12 mouse cellular contexts compared by ENCODE assay signal in the genomic region with DNA sequence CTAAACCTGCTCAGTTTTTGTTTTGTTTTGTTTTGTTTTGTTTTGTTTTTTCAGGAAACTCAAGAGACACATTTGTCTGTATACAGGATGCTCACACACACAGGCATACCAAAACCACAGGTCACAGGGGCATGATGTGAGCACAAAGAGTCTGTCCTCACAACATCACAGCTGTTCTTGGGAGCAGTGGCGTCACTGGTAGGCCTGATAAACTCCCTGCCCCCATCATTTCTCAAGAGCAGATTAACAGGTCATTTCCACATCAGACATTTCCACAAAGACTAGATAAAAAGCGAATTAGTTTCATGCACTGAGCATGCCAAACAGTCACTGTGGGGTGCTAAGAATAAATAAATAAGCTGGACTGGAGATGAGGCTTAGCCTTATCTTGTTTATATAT.
DNase-seq lines count a peak whose midpoint lies in the region; ATAC-seq and TF ChIP-seq lines count a peak whose summit lies in the region.
"Had no signal": no experiment of that assay in that cellular context is flagged by ENCODE, and none has a peak within 500 bp of the region (broad histone marks: within the 10 kb centered on the region; RNA-seq: fewer than 3 reads in every experiment).

No protein-coding gene starts in this region.

- no peak overlapping the region for H3ac ChIP-seq in myocyte (ENCODE audit: control insufficient read depth, insufficient read length)

- H3K9ac ChIP-seq in lung, embryonic 14.5 days, result no peak overlapping the region
- H3K9ac ChIP-seq: midbrain, embryonic 15.5 days had no signal

- H3K4me1 ChIP-seq in lung, embryonic 14.5 days (ENCODE audit: insufficient read depth), result peaks cover 15% of the 10 kb centered on the region
- H3K4me1 ChIP-seq: midbrain, embryonic 15.5 days had no signal

- intact Hi-C loops in left cerebral cortex, postnatal 10 days (cut with DNase I), result no loop called here

- ATAC-seq in lung, embryonic 14.5 days (ENCODE audit: insufficient read depth), result no peak
- ATAC-seq: hindbrain, postnatal 0 days; midbrain, embryonic 15.5 days had no signal

- no peaks in the 10 kb centered on the region for H3K36me3 ChIP-seq in lung, embryonic 14.5 days (ENCODE audit: insufficient read depth)
- no peaks in the 10 kb centered on the region for H3K36me3 ChIP-seq in myocyte (ENCODE audit: control insufficient read depth, insufficient read depth)
- H3K36me3 ChIP-seq: midbrain, embryonic 15.5 days had no signal

- no peak overlapping the region for H3K4me2 ChIP-seq in lung, embryonic 14.5 days
- H3K4me2 ChIP-seq in myocyte (ENCODE audit: low read depth), result peak overlapping the region; percentile 51
- H3K4me2 ChIP-seq: midbrain, embryonic 15.5 days had no signal

- DNase-seq in lung, embryonic 14.5 days, result peak; percentile 51
- DNase-seq in lung, postnatal 25 days (ENCODE audit: low spot score), result no peak
- peak; percentile 37 for DNase-seq in Muller cell, postnatal 12 days (ENCODE audit: inconsistent ontology term)
- DNase-seq in liver, result peak; percentile 68
- DNase-seq in left cerebral cortex, postnatal 10 days (ENCODE audit: extremely low spot score in 1 of 2, low spot score in 2 of 2), result no peak
- DNase-seq in kidney, postnatal 10 days, result no peak
- no peak for DNase-seq in kidney, postnatal 36 days
- DNase-seq: cerebellum, adult 11 months had no signal

- no peak for TF ChIP-seq CTCF in lung, embryonic 14.5 days (IDR thresholded peaks at IDR 0.05; ENCODE audit: low read depth)

- H3K4me3 ChIP-seq in lung, embryonic 14.5 days (ENCODE audit: low read depth, low read length), result no peak overlapping the region
- H3K4me3 ChIP-seq in myocyte, result no peak overlapping the region
- H3K4me3 ChIP-seq: heart, adult 2 months; midbrain, embryonic 15.5 days had no signal

- H3K27ac ChIP-seq in lung, embryonic 14.5 days (ENCODE audit: low read depth), result 0 out of 2 replicates have a peak overlapping the region, but pooled peaks have one; percentile 42
- H3K27ac ChIP-seq: heart, adult 2 months; hindbrain, postnatal 0 days; midbrain, embryonic 15.5 days had no signal

- no peak for TF ChIP-seq POLR2A in myocyte (IDR thresholded peaks at IDR 0.05; ENCODE audit: insufficient read length, low read depth)

- no peaks in the 10 kb centered on the region for H3K79me2 ChIP-seq in myocyte (ENCODE audit: control insufficient read depth, insufficient read depth)

- no peaks in the 10 kb centered on the region for H3K9me3 ChIP-seq in lung, embryonic 14.5 days (ENCODE audit: low read depth, low read length)
- H3K9me3 ChIP-seq: midbrain, embryonic 15.5 days had no signal

- 47% methylated on average over 2 of the region's 2 CpGs for WGBS in lung, embryonic 14.5 days

- H3K27me3 ChIP-seq in lung, embryonic 14.5 days (ENCODE audit: insufficient read depth, low read length), result no peaks in the 10 kb centered on the region
- H3K27me3 ChIP-seq in myocyte (ENCODE audit: control insufficient read depth, insufficient read depth, insufficient read length), result no peaks in the 10 kb centered on the region
- H3K27me3 ChIP-seq: midbrain, embryonic 15.5 days had no signal

TF ChIP-seq in myocyte, 11 proteins besides CTCF, POLR2A, EP300 and RAD21:
- TF ChIP-seq MYOD1 (IDR thresholded peaks at IDR 0.05; ENCODE audit: control insufficient read depth in 1 of 3, insufficient read length in 2 of 3, low read depth in 2 of 3), result peak in 2 of 3 experiments; percentile 72 to 89
- no peak for TF ChIP-seq REST (IDR thresholded peaks at IDR 0.05; ENCODE audit: insufficient read depth, insufficient read length)
- peak; percentile 4 for TF ChIP-seq TCF12 (IDR thresholded peaks at IDR 0.05; ENCODE audit: insufficient read depth, poor library complexity, severe bottlenecking)
- no peak for TF ChIP-seq USF1 (IDR thresholded peaks at IDR 0.05; ENCODE audit: low read depth)
- TF ChIP-seq TCF3 (IDR thresholded peaks at IDR 0.05; ENCODE audit: insufficient read length, low read depth), result no peak
- peak in 2 of 3 experiments; percentile 52 to 80 for TF ChIP-seq MYOG (IDR thresholded peaks at IDR 0.05; ENCODE audit: control insufficient read depth in 1 of 3, insufficient read depth in 1 of 3, insufficient read length in 2 of 3, low read depth in 2 of 3)

Comparison
In these comparisons a context has a peak if more than half of its experiments do, and no peak if none do; other contexts are left out.
1. DNase-seq: peak in lung, embryonic 14.5 days (single experiment), Muller cell, postnatal 12 days (single experiment) and liver (single experiment); none in lung, postnatal 25 days (single experiment), left cerebral cortex, postnatal 10 days (0 of 2), kidney, postnatal 10 days (single experiment) and kidney, postnatal 36 days (0 of 2).